In the genomic region with DNA sequence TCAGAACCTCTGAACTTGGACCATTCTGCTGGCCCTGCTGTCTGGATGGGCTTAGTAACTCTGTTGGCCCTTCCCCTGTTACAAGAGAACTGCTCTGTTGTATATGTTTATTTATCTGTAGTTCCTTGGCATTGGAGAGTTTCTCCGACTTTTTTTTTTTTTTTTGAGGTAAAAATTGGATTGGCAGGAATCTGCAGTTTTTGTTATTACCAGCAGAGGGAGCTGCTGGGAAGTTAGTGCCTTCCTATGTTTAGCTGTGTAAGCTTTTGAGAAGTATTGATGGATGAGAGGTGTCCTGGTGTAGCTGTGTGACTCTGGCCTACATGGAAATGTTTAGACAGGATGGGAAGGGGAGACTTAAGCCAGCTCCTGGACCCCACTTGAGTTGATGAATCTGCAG, we compare ENCODE assay signal across 9 mouse cellular contexts. TPM values are rescaled to one million over a fixed set of nuclear protein-coding genes. Genes with fewer than 3 reads are reported as not detected.
DNase-seq lines count a peak whose midpoint lies in the region; ATAC-seq and TF ChIP-seq lines count a peak whose summit lies in the region.
"Had no signal": no experiment of that assay in that cellular context is flagged by ENCODE, and none has a peak within 500 bp of the region (broad histone marks: within the 10 kb centered on the region; RNA-seq: fewer than 3 reads in every experiment).

No protein-coding gene starts in this region.

- no peaks in the 10 kb centered on the region; the same call in 1 of the 2 replicates for H3K4me1 ChIP-seq in cerebellum, adult 2 months (ENCODE audit: control insufficient read depth, insufficient read depth, low read length)
- H3K4me1 ChIP-seq in MEL (ENCODE audit: control insufficient read depth in 1 of 2, insufficient read depth in 2 of 2, low read length in 2 of 2) = peaks cover 5% of the 10 kb centered on the region in 2 experiments; a peak in 3 of 4 replicates
- peaks cover 17% of the 10 kb centered on the region for H3K4me1 ChIP-seq in embryonic facial prominence, embryonic 13.5 days

- no peak for TF ChIP-seq EP300 in MEL (IDR thresholded peaks at IDR 0.05; ENCODE audit: low read depth in 1 of 2, low read length in 2 of 2)

- no peak overlapping the region for H3K9ac ChIP-seq in MEL (ENCODE audit: control insufficient read depth, low read depth, low read length, poor library complexity, severe bottlenecking)
- no peak overlapping the region for H3K9ac ChIP-seq in embryonic facial prominence, embryonic 13.5 days
- H3K9ac ChIP-seq: limb, embryonic 15.5 days had no signal

- WGBS in cerebellum, adult 2 months = 0% methylated on average over 1 of the region's 1 CpGs
- 3% methylated on average over 1 of the region's 1 CpGs for WGBS in embryonic facial prominence, embryonic 13.5 days

- TF ChIP-seq POLR2A in cerebellum, adult 2 months (IDR thresholded peaks at IDR 0.05; ENCODE audit: borderline replicate concordance, insufficient read depth, low read length) = no peak
- peak in 1 of 2 experiments; percentile 32; a peak in 1 of 4 replicates for TF ChIP-seq POLR2A in MEL (IDR thresholded peaks at IDR 0.05; ENCODE audit: control insufficient read depth in 1 of 2, insufficient read depth in 1 of 2, low read depth in 1 of 2, low read length in 2 of 2, poor library complexity in 1 of 2)

- peaks cover 6 to 11% of the 10 kb centered on the region in 2 experiments for H3K36me3 ChIP-seq in MEL (ENCODE audit: control insufficient read depth in 1 of 2, insufficient read depth in 2 of 2, low read length in 2 of 2)
- H3K36me3 ChIP-seq in embryonic facial prominence, embryonic 13.5 days = peaks cover 70% of the 10 kb centered on the region

- no peaks in the 10 kb centered on the region for H3K27me3 ChIP-seq in cerebellum, adult 2 months (ENCODE audit: control insufficient read depth, insufficient read depth, low read length)
- H3K27me3 ChIP-seq in MEL (ENCODE audit: control insufficient read depth in 1 of 2, insufficient read depth in 2 of 2, low read length in 2 of 2) = no peaks in the 10 kb centered on the region
- no peaks in the 10 kb centered on the region for H3K27me3 ChIP-seq in embryonic facial prominence, embryonic 13.5 days
- H3K27me3 ChIP-seq: limb, embryonic 15.5 days had no signal

- ATAC-seq in embryonic facial prominence, embryonic 13.5 days (ENCODE audit: insufficient number of reproducible peaks, insufficient read depth, low FRiP score, low TSS enrichment, low read depth) = no peak

- peaks cover 16% of the 10 kb centered on the region for H3K79me2 ChIP-seq in MEL (ENCODE audit: control insufficient read depth, insufficient read depth, low read length, poor library complexity)

- TF ChIP-seq CTCF in cerebellum, adult 2 months (IDR thresholded peaks at IDR 0.05; ENCODE audit: borderline replicate concordance, insufficient read depth, low read depth, low read length) = peak; percentile 37; the same call in 1 of the 2 replicates
- TF ChIP-seq CTCF in MEL (IDR thresholded peaks at IDR 0.05 in 2 of 3, conservative IDR thresholded peaks at IDR 0.05 in 1 of 3; ENCODE audit: control insufficient read depth in 1 of 3, insufficient read depth in 1 of 3, low read depth in 2 of 3, low read length in 3 of 3, poor library complexity in 1 of 3, severe bottlenecking in 1 of 3) = peak; percentile 13 to 67 (median 53); a peak in 5 of 6 replicates

- H3K9me3 ChIP-seq in MEL (replicated peaks; ENCODE audit: insufficient read depth, low read length) = no peaks in the 10 kb centered on the region
- H3K9me3 ChIP-seq in embryonic facial prominence, embryonic 13.5 days = no peaks in the 10 kb centered on the region
- H3K9me3 ChIP-seq: limb, embryonic 15.5 days had no signal

- no peak overlapping the region for H3K4me3 ChIP-seq in cerebellum, adult 2 months (replicated peaks; ENCODE audit: insufficient read depth, low read depth, low read length)
- H3K4me3 ChIP-seq in MEL (ENCODE audit: control insufficient read depth in 1 of 2, insufficient read depth in 1 of 2, low read depth in 2 of 2, low read length in 2 of 2) = no peak overlapping the region
- H3K4me3 ChIP-seq in embryonic facial prominence, embryonic 13.5 days = no peak overlapping the region
- H3K4me3 ChIP-seq: limb, embryonic 15.5 days had no signal

- TF ChIP-seq RAD21 in MEL (IDR thresholded peaks at IDR 0.05; ENCODE audit: low read depth, low read length) = peak; percentile 56

- no peak overlapping the region for H3K27ac ChIP-seq in cerebellum, adult 2 months (ENCODE audit: insufficient read depth, low read length)
- no peak overlapping the region for H3K27ac ChIP-seq in MEL (ENCODE audit: control insufficient read depth, low read depth, low read length)
- 0 out of 2 replicates have a peak overlapping the region, but pooled peaks have one; percentile 16 for H3K27ac ChIP-seq in embryonic facial prominence, embryonic 13.5 days
- H3K27ac ChIP-seq: limb, embryonic 15.5 days had no signal

- H3K4me2 ChIP-seq in embryonic facial prominence, embryonic 13.5 days = no peak overlapping the region
- H3K4me2 ChIP-seq: limb, embryonic 15.5 days had no signal

- DNase-seq in cerebellum, adult 2 months = peak; percentile 57 to 64
- no peak for DNase-seq in cerebellum, adult 11-12 months
- peak; percentile 43 for DNase-seq in left cerebral cortex, postnatal 4 days
- DNase-seq in left cerebral cortex, adult 11 months (ENCODE audit: low spot score) = no peak
- peak; percentile 72 for DNase-seq in MEL (ENCODE audit: low read depth, low spot score)
- DNase-seq in lung, postnatal 14 days = peak; percentile 54
- DNase-seq in urinary bladder, postnatal 25 days (ENCODE audit: low spot score) = no peak

- intact Hi-C loops in left cerebral cortex, postnatal 4 days (cut with DNase I) = loop anchor here (5.0 kb wide), 1 partner anchor 116 kb away; no protein-coding TSS in a partner anchor

TF ChIP-seq in MEL, 35 proteins besides CTCF, POLR2A, EP300 and RAD21 (continues in another document):
- TF ChIP-seq POLR2AphosphoS5 (IDR thresholded peaks at IDR 0.05; ENCODE audit: borderline replicate concordance, low read depth, low read length) = no peak
- TF ChIP-seq MYB (IDR thresholded peaks at IDR 0.05; ENCODE audit: low read depth, low read length) = no peak
- no peak for TF ChIP-seq ELF1 (IDR thresholded peaks at IDR 0.05; ENCODE audit: low read depth, low read length)
- TF ChIP-seq KAT2A (conservative IDR thresholded peaks at IDR 0.05; ENCODE audit: low read depth, low read length) = no peak
- peak; percentile 99 for TF ChIP-seq ZNF384 (IDR thresholded peaks at IDR 0.05; ENCODE audit: low read depth, low read length)
- TF ChIP-seq HCFC1 (IDR thresholded peaks at IDR 0.05; ENCODE audit: low read depth, low read length) = peak; percentile 50; the same call in 1 of the 2 replicates
- peak; percentile 75 for TF ChIP-seq SMC3 (IDR thresholded peaks at IDR 0.05; ENCODE audit: low read depth, low read length)
- TF ChIP-seq MAZ (IDR thresholded peaks at IDR 0.05; ENCODE audit: low read depth, low read length) = no peak
- no peak for TF ChIP-seq NELFE (IDR thresholded peaks at IDR 0.05; ENCODE audit: low read depth, low read length)
- TF ChIP-seq TAL1 (IDR thresholded peaks at IDR 0.05; ENCODE audit: low read length) = no peak
- no peak for TF ChIP-seq BHLHE40 (IDR thresholded peaks at IDR 0.05; ENCODE audit: borderline replicate concordance, low read depth, low read length)
- TF ChIP-seq UBTF (IDR thresholded peaks at IDR 0.05; ENCODE audit: borderline replicate concordance, insufficient read depth, low read depth, low read length) = no peak
- no peak for TF ChIP-seq USF2 (IDR thresholded peaks at IDR 0.05; ENCODE audit: borderline replicate concordance in 1 of 2, insufficient read depth in 1 of 2, low read depth in 1 of 2, low read length in 2 of 2)

RNA-seq across cellular contexts. Expression of a gene that starts 4.0 kb away (rescaled TPM):
- 10.9 and 11.0 TPM in 2 replicates for polyA plus RNA-seq in cerebellum, adult 2 months (2012; rRNA removed)
- 10 to 100 TPM; 25.2 to 26.0 TPM for total RNA-seq in left cerebral cortex, postnatal 4 days (2021)
- total RNA-seq in MEL (2012; rRNA removed) = 12.7 and 16.4 TPM in 2 replicates
- polyA plus RNA-seq in MEL (2012; ENCODE audit: insufficient read depth in 1 of 2, insufficient read length in 2 of 2, low read depth in 1 of 2, low replicate concordance in 2 of 2, missing spikeins in 1 of 2) = 10 to 100 TPM in 1 of 2 experiments, not detected in 1; 12.8 TPM
- 25.1 and 28.9 TPM in 2 replicates for polyA plus RNA-seq in embryonic facial prominence, embryonic 13.5 days (2015; fragmentation: Nextera tagmentation; extraction: Ambion mirVana)

RNA-seq across cellular contexts. Expression of a gene that starts 11.3 kb away (rescaled TPM):
- polyA plus RNA-seq in cerebellum, adult 2 months (2012; rRNA removed) = 86.5 and 95.1 TPM in 2 replicates
- total RNA-seq in left cerebral cortex, postnatal 4 days (2021) = 10 to 100 TPM; 60.3 to 62.1 TPM
- 24.3 and 25.9 TPM in 2 replicates for total RNA-seq in MEL (2012; rRNA removed)
- polyA plus RNA-seq in MEL (2012; ENCODE audit: insufficient read depth in 1 of 2, insufficient read length in 2 of 2, low read depth in 1 of 2, low replicate concordance in 2 of 2, missing spikeins in 1 of 2) = 10 to 100 TPM in 1 of 2 experiments, not detected in 1; 37.7 TPM
- polyA plus RNA-seq in embryonic facial prominence, embryonic 13.5 days (2015; fragmentation: Nextera tagmentation; extraction: Ambion mirVana) = 47.1 and 48.8 TPM in 2 replicates

RNA-seq across cellular contexts. Expression of a gene that starts 19.4 kb away (rescaled TPM):
- polyA plus RNA-seq in cerebellum, adult 2 months (2012; rRNA removed) = 35.5 and 38.8 TPM in 2 replicates
- total RNA-seq in left cerebral cortex, postnatal 4 days (2021) = 10 to 100 TPM; 29.7 to 31.0 TPM
- 32.4 and 35.4 TPM in 2 replicates for total RNA-seq in MEL (2012; rRNA removed)
- 10 to 100 TPM in 1 of 2 experiments, not detected in 1; 51.4 TPM for polyA plus RNA-seq in MEL (2012; ENCODE audit: insufficient read depth in 1 of 2, insufficient read length in 2 of 2, low read depth in 1 of 2, low replicate concordance in 2 of 2, missing spikeins in 1 of 2)
- 54.2 and 61.7 TPM in 2 replicates for polyA plus RNA-seq in embryonic facial prominence, embryonic 13.5 days (2015; fragmentation: Nextera tagmentation; extraction: Ambion mirVana)

RNA-seq across cellular contexts. Expression of a gene that starts 20.2 kb away (rescaled TPM):
- 554 and 607 TPM in 2 replicates for polyA plus RNA-seq in cerebellum, adult 2 months (2012; rRNA removed)
- 100 to 1,000 TPM; 405 to 408 TPM for total RNA-seq in left cerebral cortex, postnatal 4 days (2021)
- total RNA-seq in MEL (2012; rRNA removed) = 364 and 367 TPM in 2 replicates
- polyA plus RNA-seq in MEL (2012; ENCODE audit: insufficient read depth in 1 of 2, insufficient read length in 2 of 2, low read depth in 1 of 2, low replicate concordance in 2 of 2, missing spikeins in 1 of 2) = 100 to 1,000 TPM in 1 of 2 experiments, not detected in 1; 400 TPM
- polyA plus RNA-seq in embryonic facial prominence, embryonic 13.5 days (2015; fragmentation: Nextera tagmentation; extraction: Ambion mirVana) = 473 and 528 TPM in 2 replicates

RNA-seq across cellular contexts. Expression of a gene that starts 37.5 kb away (rescaled TPM):
- polyA plus RNA-seq in cerebellum, adult 2 months (2012; rRNA removed) = 8.0 and 11.1 TPM in 2 replicates
- 10 to 100 TPM; 19.3 to 22.2 TPM for total RNA-seq in left cerebral cortex, postnatal 4 days (2021)
- total RNA-seq in MEL (2012; rRNA removed) = 0.12 TPM in 1 of 2 replicates, not detected in the other
- under 1 TPM in 1 of 2 experiments, not detected in 1; 0.68 TPM for polyA plus RNA-seq in MEL (2012; ENCODE audit: insufficient read depth in 1 of 2, insufficient read length in 2 of 2, low read depth in 1 of 2, low replicate concordance in 2 of 2, missing spikeins in 1 of 2)
- 0.61 and 1.3 TPM in 2 replicates for polyA plus RNA-seq in embryonic facial prominence, embryonic 13.5 days (2015; fragmentation: Nextera tagmentation; extraction: Ambion mirVana)

Comparison
In these comparisons a context has a peak if more than half of its experiments do, and no peak if none do; other contexts are left out.
1. DNase-seq: peak in cerebellum, adult 2 months (2 of 2), left cerebral cortex, postnatal 4 days (single experiment), MEL (single experiment) and lung, postnatal 14 days (single experiment); none in cerebellum, adult 11-12 months (single experiment), left cerebral cortex, adult 11 months (single experiment) and urinary bladder, postnatal 25 days (single experiment).